Mouse (Mus musculus): Measurements from ENCODE around the gene AW146154. TPM values are rescaled to one million over a fixed set of nuclear protein-coding genes. Genes with fewer than 3 reads are reported as not detected.
"Not testable (repeated sequence)": the region's sequence is repeated elsewhere in the genome, so short reads cannot be mapped to it uniquely, and the experiment has no call there.

AW146154 gene
- polyA plus RNA-seq, 1 experiment from 2014 or later, result 7.3 TPM

GRCm38 (mm10) chr7:41451864-41452263 is 47.8 kb downstream of the AW146154 start:
- Histone ChIP-seq H3K4me1 (ENCODE audit: control insufficient read depth, insufficient read depth, low read length) (no peaks in the 10 kb centered on the region), H3K9ac (ENCODE audit: low read depth, low read length) (no peak overlapping the region), H3K36me3 (ENCODE audit: control insufficient read depth, insufficient read depth, low read length) (no peaks in the 10 kb centered on the region), H3K4me2 (no peak overlapping the region), H3K4me3 (ENCODE audit: low read depth, low read length) (no peak overlapping the region), H3K27ac (ENCODE audit: low read depth, low read length) (no peak overlapping the region), H3K9me3 (replicated peaks; ENCODE audit: control insufficient read depth, low read length) (no peaks in the 10 kb centered on the region; the same call in 1 of the 2 replicates), H3K27me3 (ENCODE audit: control insufficient read depth, insufficient read depth, low read length) (no peaks in the 10 kb centered on the region)
- no peak for ATAC-seq (replicated peaks; ENCODE audit: insufficient number of reproducible peaks, low FRiP score, low TSS enrichment)
- 6% methylated on average over 10 of the region's 10 CpGs for WGBS (ENCODE audit: insufficient replicate concordance)

- not testable (repeated sequence) for H3K4me2 ChIP-seq; H3K36me3 ChIP-seq (ENCODE audit: control insufficient read depth, insufficient read depth, low read length); H3K27me3 ChIP-seq (ENCODE audit: control insufficient read depth, insufficient read depth, low read length); ATAC-seq (replicated peaks; ENCODE audit: insufficient number of reproducible peaks, low FRiP score, low TSS enrichment); H3K4me1 ChIP-seq (ENCODE audit: control insufficient read depth, insufficient read depth, low read length); H3K9ac ChIP-seq (ENCODE audit: low read depth, low read length); H3K4me3 ChIP-seq (ENCODE audit: low read depth, low read length); H3K9me3 ChIP-seq (replicated peaks; ENCODE audit: control insufficient read depth, low read length); H3K27ac ChIP-seq (ENCODE audit: low read depth, low read length)
- 63% methylated on average over 1 of the region's 1 CpGs for WGBS (ENCODE audit: insufficient replicate concordance)
Measured at GRCm38 (mm10) chr7:41448596-41448995, 51.1 kb downstream of the AW146154 start, which contains the start of gene Vmn2r57. TSS of gene Vmn2r57 (minus strand) at chr7:41448696.

Other genes starting within 250 kb of the AW146154 start
- gene AI987944, start 106.5 kb downstream of the AW146154 start, polyA plus RNA-seq (2014; fragmentation: Nextera tagmentation; extraction: Ambion mirVana), result 10.3 and 10.4 TPM in 2 replicates
- 0.10 and 0.21 TPM in 2 replicates for gene Vmn2r57, start 51.2 kb downstream of the AW146154 start, polyA plus RNA-seq (2014; fragmentation: Nextera tagmentation; extraction: Ambion mirVana)
- 0.07 TPM in 1 of 2 replicates, not detected in the other for gene Gm20449, start 473 bp downstream of the AW146154 start, polyA plus RNA-seq (2014; fragmentation: Nextera tagmentation; extraction: Ambion mirVana)
- gene Gm6871, start 73.8 kb upstream of the AW146154 start, polyA plus RNA-seq (2014; fragmentation: Nextera tagmentation; extraction: Ambion mirVana), result 0.11 and 0.41 TPM in 2 replicates
- gene 2610021A01Rik, start 99.3 kb upstream of the AW146154 start, polyA plus RNA-seq (2014; fragmentation: Nextera tagmentation; extraction: Ambion mirVana), result 10.0 and 10.1 TPM in 2 replicates
- 5.9 and 6.3 TPM in 2 replicates for gene Zfp788, start 133.3 kb upstream of the AW146154 start, polyA plus RNA-seq (2014; fragmentation: Nextera tagmentation; extraction: Ambion mirVana)

All from heart, embryonic 11.5 days (tissue).